ENCODE assay signal across 8 mouse cellular contexts in genomic region chr11:116571767-116572679, GRCm38 (mm10). TPM values are rescaled to one million over a fixed set of nuclear protein-coding genes. Genes with fewer than 3 reads are reported as not detected.
DNase-seq lines count a peak whose midpoint lies in the region; ATAC-seq lines count a peak whose summit lies in the region.
"Had no signal": no experiment of that assay in that cellular context is flagged by ENCODE, and none has a peak within 500 bp of the region (broad histone marks: within the 10 kb centered on the region; RNA-seq: fewer than 3 reads in every experiment).

No protein-coding gene starts in this region.

- no peaks in the 10 kb centered on the region for H3K9me3 ChIP-seq in hindbrain, embryonic 11.5 days (ENCODE audit: control insufficient read depth, low read length)

- no peak overlapping the region for H3K4me3 ChIP-seq in hindbrain, embryonic 11.5 days (ENCODE audit: low read depth, low read length)

- H3K9ac ChIP-seq in hindbrain, embryonic 11.5 days (ENCODE audit: low read depth, low read length) = no peak overlapping the region

- peak; percentile 57 for ATAC-seq in erythroblast, adult 5-6 weeks (replicated peaks; ENCODE audit: low FRiP score, poor library complexity, severe bottlenecking)
- ATAC-seq in hindbrain, embryonic 11.5 days (ENCODE audit: low FRiP score) = no peak

- no peaks in the 10 kb centered on the region for H3K27me3 ChIP-seq in hindbrain, embryonic 11.5 days (ENCODE audit: control insufficient read depth, insufficient read depth, low read length)

- WGBS in hindbrain, embryonic 11.5 days = 85% methylated on average over 19 of the region's 19 CpGs

- no peak overlapping the region for H3K27ac ChIP-seq in hindbrain, embryonic 11.5 days (ENCODE audit: low read depth, low read length)

- H3K4me2 ChIP-seq in hindbrain, embryonic 11.5 days (replicated peaks; ENCODE audit: low read depth, low read length) = no peak overlapping the region

- H3K4me1 ChIP-seq in hindbrain, embryonic 11.5 days (replicated peaks; ENCODE audit: control insufficient read depth, insufficient read depth, low read length) = peaks cover 8% of the 10 kb centered on the region

- DNase-seq in 416B (ENCODE audit: low read depth) = peak; percentile 66
- peak; percentile 80 for DNase-seq in MEL-GATA-1-ER (ENCODE audit: extremely low read depth, low read depth)
- peak; percentile 88 for DNase-seq in liver
- DNase-seq in gastrocnemius, adult 8-10 months (ENCODE audit: low spot score in 2 of 2) = no peak
- DNase-seq in hindbrain, embryonic 11.5 days (ENCODE audit: low spot score) = no peak
- no peak for DNase-seq in natural killer cell, adult 2 months (ENCODE audit: low spot score in 2 of 2)

- H3K36me3 ChIP-seq in hindbrain, embryonic 11.5 days (ENCODE audit: control insufficient read depth, insufficient read depth, low read length) = no peaks in the 10 kb centered on the region

RNA-seq across cellular contexts. Expression of gene Ube2o, which starts 9.2 kb away (rescaled TPM):
- 473 and 508 TPM in 2 replicates for total RNA-seq in erythroblast, adult 5-6 weeks (2015; ENCODE audit: low replicate concordance)
- 800 and 935 TPM in 2 replicates for total RNA-seq in erythroblast, adult 5-6 weeks (2017; ENCODE audit: low replicate concordance)
- total RNA-seq in gastrocnemius, adult 8-10 months (2022) = 10 to 100 TPM; 22.4 to 27.6 (median 22.5) TPM
- polyA plus RNA-seq in hindbrain, embryonic 11.5 days (2014; fragmentation: Nextera tagmentation; extraction: Ambion mirVana) = 17.5 and 18.8 TPM in 2 replicates

RNA-seq across cellular contexts. Expression of gene Aanat, which starts 14.2 kb away (rescaled TPM):
- total RNA-seq in erythroblast, adult 5-6 weeks (2015; ENCODE audit: low replicate concordance) = not detected in 2 replicates
- not detected in 2 replicates for total RNA-seq in erythroblast, adult 5-6 weeks (2017; ENCODE audit: low replicate concordance)
- not detected for total RNA-seq in gastrocnemius, adult 8-10 months (2022)
- polyA plus RNA-seq in hindbrain, embryonic 11.5 days (2014; fragmentation: Nextera tagmentation; extraction: Ambion mirVana) = not detected in 2 replicates
- total RNA-seq: monocyte, adult 5-6 weeks had no signal

RNA-seq across cellular contexts. Expression of gene Sphk1, which starts 41.3 kb away (rescaled TPM):
- total RNA-seq in erythroblast, adult 5-6 weeks (2015; ENCODE audit: low replicate concordance) = 14.2 and 15.9 TPM in 2 replicates
- 45.3 and 46.3 TPM in 2 replicates for total RNA-seq in erythroblast, adult 5-6 weeks (2017; ENCODE audit: low replicate concordance)
- under 1 TPM; 0.15 to 0.75 (median 0.51) TPM for total RNA-seq in gastrocnemius, adult 8-10 months (2022)
- polyA plus RNA-seq in hindbrain, embryonic 11.5 days (2014; fragmentation: Nextera tagmentation; extraction: Ambion mirVana) = 8.1 and 10.0 TPM in 2 replicates
- total RNA-seq: monocyte, adult 5-6 weeks had no signal

RNA-seq across cellular contexts. Expression of gene Rhbdf2, which starts 54.8 kb away (rescaled TPM):
- 2.3 and 5.0 TPM in 2 replicates for total RNA-seq in erythroblast, adult 5-6 weeks (2015; ENCODE audit: low replicate concordance)
- total RNA-seq in erythroblast, adult 5-6 weeks (2017; ENCODE audit: low replicate concordance) = 2.8 and 3.2 TPM in 2 replicates
- total RNA-seq in gastrocnemius, adult 8-10 months (2022) = 10 to 100 TPM; 10.6 to 19.9 (median 11.2) TPM
- 2.1 and 2.7 TPM in 2 replicates for polyA plus RNA-seq in hindbrain, embryonic 11.5 days (2014; fragmentation: Nextera tagmentation; extraction: Ambion mirVana)

Comparison
In these comparisons a context has a peak if more than half of its experiments do, and no peak if none do; other contexts are left out.
1. DNase-seq: peak in 416B (single experiment), MEL-GATA-1-ER (single experiment) and liver (single experiment); none in gastrocnemius, adult 8-10 months (0 of 2), hindbrain, embryonic 11.5 days (single experiment) and natural killer cell, adult 2 months (0 of 2).
2. RNA of gene Ube2o, which starts 9.2 kb away (total RNA-seq): 473 to 935 TPM in erythroblast, adult 5-6 weeks; 22.4 to 27.6 TPM in gastrocnemius, adult 8-10 months; every median in the first group is over 10 times any median in the second.
3. RNA of gene Sphk1, which starts 41.3 kb away (total RNA-seq): 14.2 to 46.3 TPM in erythroblast, adult 5-6 weeks; 0.15 to 0.75 TPM in gastrocnemius, adult 8-10 months; every median in the first group is over 4 times any median in the second.